Mouse (Mus musculus): ENCODE results near the gene Bsnd. TPM values are rescaled to one million over a fixed set of nuclear protein-coding genes. Genes with fewer than 3 reads are reported as not detected.

Bsnd gene
- polyA plus RNA-seq, 1 experiment from 2014 or later: not detected

- peak; percentile 29 for ATAC-seq (ENCODE audit: low FRiP score)
- H3K4me2 ChIP-seq: no peak overlapping the region
- WGBS: 4% methylated on average over 6 of the region's 6 CpGs
These were observed 17.8 kb downstream of the Bsnd start for GRCm38 (mm10) chr4:106474241-106474640.

GRCm38 (mm10) chr4:106472335-106472734 lies 19.7 kb downstream of the Bsnd start:
- H3K4me3 ChIP-seq (replicated peaks): no peak overlapping the region
- H3K9me3 ChIP-seq (replicated peaks): no peaks in the 10 kb centered on the region
- ATAC-seq (ENCODE audit: low FRiP score): peak; percentile 61; the same call in 1 of the 2 replicates
- 20% methylated on average over 3 of the region's 3 CpGs for WGBS
- H3K27me3 ChIP-seq (replicated peaks): no peaks in the 10 kb centered on the region
- H3K27ac ChIP-seq (replicated peaks): no peak overlapping the region
- no peak overlapping the region for H3K4me2 ChIP-seq
- no peaks in the 10 kb centered on the region for H3K36me3 ChIP-seq
- H3K9ac ChIP-seq (replicated peaks): no peak overlapping the region
- H3K4me1 ChIP-seq: no peaks in the 10 kb centered on the region

More at GRCm38 (mm10) chr4:106474241-106474640, 17.8 kb downstream of the Bsnd start:
- H3K9ac ChIP-seq (replicated peaks): no peak overlapping the region
- H3K27ac ChIP-seq (replicated peaks): no peak overlapping the region
- H3K4me3 ChIP-seq (replicated peaks): no peak overlapping the region
- H3K27me3 ChIP-seq (replicated peaks): no peaks in the 10 kb centered on the region
- H3K36me3 ChIP-seq: no peaks in the 10 kb centered on the region
- H3K4me1 ChIP-seq: no peaks in the 10 kb centered on the region
- no peaks in the 10 kb centered on the region for H3K9me3 ChIP-seq (replicated peaks)

GRCm38 (mm10) chr4:106470921-106471320 lies 21.2 kb downstream of the Bsnd start:
- Histone ChIP-seq H3K4me1 (no peaks in the 10 kb centered on the region), H3K4me2 (no peak overlapping the region), H3K36me3 (no peaks in the 10 kb centered on the region), H3K4me3 (replicated peaks) (no peak overlapping the region), H3K27ac (replicated peaks) (no peak overlapping the region), H3K9ac (replicated peaks) (no peak overlapping the region), H3K27me3 (replicated peaks) (no peaks in the 10 kb centered on the region), H3K9me3 (replicated peaks) (no peaks in the 10 kb centered on the region)
- WGBS: 84% methylated on average over 5 of the region's 5 CpGs
- no peak for ATAC-seq (ENCODE audit: low FRiP score)

GRCm38 (mm10) chr4:106467420-106468110 lies 24.5 kb downstream of the Bsnd start:
- Histone ChIP-seq H3K27me3 (replicated peaks) (peaks cover 28% of the 10 kb centered on the region), H3K9me3 (replicated peaks) (no peaks in the 10 kb centered on the region), H3K4me1 (peaks cover 21% of the 10 kb centered on the region), H3K4me2 (no peak overlapping the region), H3K27ac (replicated peaks) (no peak overlapping the region), H3K36me3 (no peaks in the 10 kb centered on the region), H3K4me3 (replicated peaks) (no peak overlapping the region), H3K9ac (replicated peaks) (no peak overlapping the region)
- no peak for ATAC-seq (ENCODE audit: low FRiP score)
- WGBS: 83% methylated on average over 13 of the region's 13 CpGs

- peak overlapping the region; percentile 60 for H3K9ac ChIP-seq (replicated peaks)
- peaks cover 21% of the 10 kb centered on the region for H3K4me1 ChIP-seq
- H3K4me3 ChIP-seq (replicated peaks): peak overlapping the region; percentile 45
- H3K36me3 ChIP-seq: no peaks in the 10 kb centered on the region
- peak; percentile 19; the same call in 1 of the 2 replicates for ATAC-seq (ENCODE audit: low FRiP score)
- WGBS: 18% methylated on average over 21 of the region's 21 CpGs
- no peak overlapping the region for H3K27ac ChIP-seq (replicated peaks)
- H3K4me2 ChIP-seq: peak overlapping the region; percentile 86
- H3K9me3 ChIP-seq (replicated peaks): no peaks in the 10 kb centered on the region
- H3K27me3 ChIP-seq (replicated peaks): peaks cover 35% of the 10 kb centered on the region
These were observed 28.8 kb downstream of the Bsnd start for GRCm38 (mm10) chr4:106463174-106463801.

GRCm38 (mm10) chr4:106462524-106462923 lies 29.6 kb downstream of the Bsnd start:
- no peak overlapping the region for H3K4me2 ChIP-seq

GRCm38 (mm10) chr4:106462016-106462415 lies 30.1 kb downstream of the Bsnd start:
- no peak overlapping the region for H3K9ac ChIP-seq (replicated peaks)
- no peak overlapping the region for H3K27ac ChIP-seq (replicated peaks)
- peaks cover 35% of the 10 kb centered on the region for H3K27me3 ChIP-seq (replicated peaks)
- no peak overlapping the region for H3K4me3 ChIP-seq (replicated peaks)
- no peak overlapping the region for H3K4me2 ChIP-seq
- no peaks in the 10 kb centered on the region for H3K36me3 ChIP-seq
- WGBS: 75% methylated on average over 9 of the region's 9 CpGs
- no peak for ATAC-seq (ENCODE audit: low FRiP score)
- no peaks in the 10 kb centered on the region for H3K9me3 ChIP-seq (replicated peaks)
- H3K4me1 ChIP-seq: peaks cover 21% of the 10 kb centered on the region

More at GRCm38 (mm10) chr4:106462524-106462923, 29.6 kb downstream of the Bsnd start:
- Histone ChIP-seq H3K27ac (replicated peaks) (no peak overlapping the region), H3K4me1 (peaks cover 21% of the 10 kb centered on the region), H3K27me3 (replicated peaks) (peaks cover 35% of the 10 kb centered on the region), H3K9me3 (replicated peaks) (no peaks in the 10 kb centered on the region), H3K36me3 (no peaks in the 10 kb centered on the region), H3K9ac (replicated peaks) (no peak overlapping the region), H3K4me3 (replicated peaks) (no peak overlapping the region)
- WGBS: 60% methylated on average over 5 of the region's 5 CpGs
- no peak for ATAC-seq (ENCODE audit: low FRiP score)

GRCm38 (mm10) chr4:106454541-106454940 lies 37.5 kb downstream of the Bsnd start:
- Histone ChIP-seq H3K4me1 (no peaks in the 10 kb centered on the region), H3K27me3 (replicated peaks) (no peaks in the 10 kb centered on the region), H3K4me3 (replicated peaks) (no peak overlapping the region), H3K4me2 (no peak overlapping the region), H3K27ac (replicated peaks) (no peak overlapping the region), H3K9ac (replicated peaks) (no peak overlapping the region), H3K9me3 (replicated peaks) (no peaks in the 10 kb centered on the region), H3K36me3 (no peaks in the 10 kb centered on the region)
- WGBS: 93% methylated on average over 7 of the region's 7 CpGs
- ATAC-seq (ENCODE audit: low FRiP score): no peak

- Histone ChIP-seq H3K36me3 (no peaks in the 10 kb centered on the region), H3K9me3 (replicated peaks) (no peaks in the 10 kb centered on the region), H3K4me2 (no peak overlapping the region), H3K27me3 (replicated peaks) (no peaks in the 10 kb centered on the region), H3K9ac (replicated peaks) (no peak overlapping the region), H3K4me1 (no peaks in the 10 kb centered on the region), H3K27ac (replicated peaks) (no peak overlapping the region), H3K4me3 (replicated peaks) (no peak overlapping the region)
- 91% methylated on average over 4 of the region's 4 CpGs for WGBS
- ATAC-seq (ENCODE audit: low FRiP score): no peak
These were observed 38.6 kb downstream of the Bsnd start for GRCm38 (mm10) chr4:106453516-106453915.

GRCm38 (mm10) chr4:106453108-106453507 lies 39.0 kb downstream of the Bsnd start:
- H3K36me3 ChIP-seq: no peaks in the 10 kb centered on the region
- no peak overlapping the region for H3K4me3 ChIP-seq (replicated peaks)
- H3K9me3 ChIP-seq (replicated peaks): no peaks in the 10 kb centered on the region
- WGBS: 89% methylated on average over 5 of the region's 5 CpGs
- ATAC-seq (ENCODE audit: low FRiP score): no peak
- no peaks in the 10 kb centered on the region for H3K4me1 ChIP-seq
- H3K9ac ChIP-seq (replicated peaks): no peak overlapping the region
- H3K27ac ChIP-seq (replicated peaks): no peak overlapping the region
- no peak overlapping the region for H3K4me2 ChIP-seq
- no peaks in the 10 kb centered on the region for H3K27me3 ChIP-seq (replicated peaks)

- no peak overlapping the region for H3K4me3 ChIP-seq (replicated peaks)
- no peaks in the 10 kb centered on the region for H3K27me3 ChIP-seq (replicated peaks)
- H3K27ac ChIP-seq (replicated peaks): no peak overlapping the region
- 86% methylated on average over 7 of the region's 7 CpGs for WGBS
- no peak overlapping the region for H3K9ac ChIP-seq (replicated peaks)
- no peaks in the 10 kb centered on the region for H3K4me1 ChIP-seq
- no peaks in the 10 kb centered on the region for H3K36me3 ChIP-seq
- H3K4me2 ChIP-seq: no peak overlapping the region
- ATAC-seq (ENCODE audit: low FRiP score): no peak
- H3K9me3 ChIP-seq (replicated peaks): no peaks in the 10 kb centered on the region
These were observed 39.7 kb downstream of the Bsnd start for GRCm38 (mm10) chr4:106452401-106452800.

GRCm38 (mm10) chr4:106449306-106449705 lies 42.8 kb downstream of the Bsnd start:
- 86% methylated on average over 8 of the region's 8 CpGs for WGBS
- no peaks in the 10 kb centered on the region for H3K9me3 ChIP-seq (replicated peaks)
- no peaks in the 10 kb centered on the region for H3K36me3 ChIP-seq
- no peak overlapping the region for H3K9ac ChIP-seq (replicated peaks)
- no peaks in the 10 kb centered on the region for H3K27me3 ChIP-seq (replicated peaks)
- no peak for ATAC-seq (ENCODE audit: low FRiP score)
- no peak overlapping the region for H3K4me3 ChIP-seq (replicated peaks)
- H3K4me1 ChIP-seq: no peaks in the 10 kb centered on the region
- H3K4me2 ChIP-seq: no peak overlapping the region
- H3K27ac ChIP-seq (replicated peaks): no peak overlapping the region

Data from neural tube, embryonic 15.5 days (tissue).